Mouse (Mus musculus) urinary bladder, postnatal 14 days (tissue): ENCODE measurements around the gene Sema4b.

Experiments
- DNase-seq: peaks from one replicate; pipeline ENCODE4 v3.0.0; 2021; ENCODE audit warnings: low spot score

Sema4b gene

DNA sequence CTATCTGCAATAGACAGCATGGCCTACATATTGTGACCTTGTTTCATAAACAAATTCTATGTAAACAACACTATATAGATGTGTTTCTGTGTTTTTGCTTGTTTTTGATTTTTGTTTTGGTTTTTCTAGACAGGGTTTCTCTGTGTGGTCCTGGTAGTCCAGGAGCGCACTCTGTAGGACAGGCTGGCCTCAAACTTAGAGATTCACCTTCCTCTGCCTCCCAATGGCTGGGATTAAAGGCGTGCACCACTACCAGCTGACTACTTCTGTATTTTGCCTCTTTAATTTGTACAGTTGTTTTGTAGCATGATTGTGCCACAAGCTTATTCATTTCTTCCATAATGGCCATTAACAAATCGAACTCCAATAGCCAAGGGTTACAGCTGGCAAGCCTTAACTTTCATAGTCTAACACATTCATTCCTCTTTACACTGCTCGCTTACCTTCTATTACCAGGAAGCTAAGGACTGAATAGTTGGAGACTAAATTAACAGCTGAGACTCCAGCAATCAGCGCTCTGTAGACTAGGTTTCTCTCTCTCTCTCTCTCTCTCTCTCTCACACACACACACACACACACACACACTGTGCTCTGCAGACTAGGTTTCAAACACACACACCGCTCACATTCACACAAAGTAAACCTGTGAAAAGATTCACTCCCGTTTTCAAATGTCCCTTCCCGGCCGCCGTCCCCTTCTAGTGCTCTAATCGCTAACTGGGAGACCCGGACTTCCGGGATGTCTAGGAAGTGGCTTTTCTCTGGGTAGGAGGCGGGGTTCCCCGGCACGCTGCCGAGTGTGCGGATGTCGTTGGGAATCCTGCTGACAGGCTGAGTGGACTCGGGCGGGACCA is 82.5 kb downstream of the Sema4b start, which contains the start of gene Vps33b:
Gene Vps33b (plus strand): TSS at position 753 of the 854 bp plus-strand sequence.
- peak; percentile 98 for DNase-seq

DNA sequence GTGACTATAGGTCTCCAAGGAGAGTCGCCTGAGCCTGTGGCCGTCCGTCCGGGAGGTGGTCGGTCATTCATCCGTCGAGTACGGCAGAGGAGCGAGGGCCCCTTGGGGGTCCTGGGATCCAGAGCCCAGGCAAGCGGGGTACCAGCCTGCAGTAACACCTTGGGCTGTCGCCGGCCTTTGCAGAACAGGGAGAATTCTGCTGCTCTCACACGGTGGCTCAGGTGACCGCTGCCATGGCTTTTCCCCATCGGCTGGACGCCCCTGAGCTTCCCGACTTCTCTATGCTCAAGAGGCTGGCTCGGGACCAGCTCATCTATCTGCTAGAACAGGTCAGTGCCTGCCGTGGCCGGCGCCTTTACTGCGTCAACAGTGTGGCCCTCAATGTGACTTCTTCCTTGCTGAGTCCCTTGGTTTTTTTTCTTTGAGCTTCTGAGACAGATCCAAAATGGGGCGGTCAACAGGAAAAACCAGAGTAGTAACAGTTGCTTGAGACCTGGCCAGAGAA is 83.2 kb downstream of the Sema4b start:
- DNase-seq = peak; percentile 67

DNA sequence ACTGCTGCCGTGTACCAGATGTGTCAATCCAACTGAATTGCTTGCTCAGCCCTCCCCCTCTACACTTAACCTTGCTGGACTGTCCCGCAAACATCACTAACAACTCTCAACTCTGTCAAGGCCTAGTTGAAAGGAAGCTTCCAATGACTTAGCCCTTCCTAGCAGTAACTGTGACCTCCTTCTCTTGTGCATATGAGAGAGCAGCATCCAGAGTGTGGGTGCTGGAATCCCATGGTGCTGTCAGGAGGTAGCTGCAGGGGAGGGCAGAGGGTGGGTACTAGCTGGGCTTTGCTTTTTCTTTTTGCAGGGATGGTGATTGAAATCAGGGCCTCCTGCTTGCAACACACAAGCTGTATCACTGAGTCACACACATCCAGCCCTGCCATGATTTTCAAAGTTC is 86.8 kb downstream of the Sema4b start:
- DNase-seq = no peak
